In genomic region chr6:119489765-119490164, GRCm38 (mm10) we compare ENCODE assay signal across 8 mouse cellular contexts. TPM values are rescaled to one million over a fixed set of nuclear protein-coding genes. Genes with fewer than 3 reads are reported as not detected.
A peak's percentile ranks its signal among the peaks of the same experiment; 100 is the strongest.
DNase-seq lines count a peak whose midpoint lies in the region; ATAC-seq and TF ChIP-seq lines count a peak whose summit lies in the region.

No protein-coding gene starts in this region.

- TF ChIP-seq CTCF in thymus, adult 2 months (IDR thresholded peaks at IDR 0.05; ENCODE audit: borderline replicate concordance, control insufficient read depth, extremely low read depth, insufficient read depth, low read length, poor library complexity): no peak
- peak; percentile 89 for TF ChIP-seq CTCF in midbrain, postnatal 0 days (IDR thresholded peaks at IDR 0.05)

- no peaks in the 10 kb centered on the region for H3K36me3 ChIP-seq in thymus, adult 2 months (ENCODE audit: control insufficient read depth, insufficient read depth, low read length)
- no peaks in the 10 kb centered on the region for H3K36me3 ChIP-seq in forebrain, embryonic 11.5 days (ENCODE audit: control insufficient read depth, insufficient read depth, low read length)
- 0 out of 2 replicates have a peak, but pooled peaks cover under 1% of the 10 kb centered on the region for H3K36me3 ChIP-seq in midbrain, postnatal 0 days (ENCODE audit: insufficient read depth, low read length)

- no peak overlapping the region for H3K27ac ChIP-seq in thymus, adult 2 months (ENCODE audit: control insufficient read depth, insufficient read depth, low read length)
- no peak overlapping the region for H3K27ac ChIP-seq in forebrain, embryonic 11.5 days (ENCODE audit: low read depth, low read length)
- H3K27ac ChIP-seq in midbrain, postnatal 0 days (ENCODE audit: low read depth, low read length): no peak overlapping the region

- TF ChIP-seq POLR2A in thymus, adult 2 months (IDR thresholded peaks at IDR 0.05; ENCODE audit: control insufficient read depth, extremely low read depth, insufficient read depth, low read length, poor library complexity): no peak

- H3K27me3 ChIP-seq in thymus, adult 2 months (ENCODE audit: control insufficient read depth, insufficient read depth, low read length): no peaks in the 10 kb centered on the region
- no peaks in the 10 kb centered on the region for H3K27me3 ChIP-seq in forebrain, embryonic 11.5 days (ENCODE audit: control insufficient read depth, insufficient read depth, low read length)
- H3K27me3 ChIP-seq in midbrain, postnatal 0 days (ENCODE audit: insufficient read depth, low read length): no peaks in the 10 kb centered on the region

- no peak overlapping the region for H3K4me2 ChIP-seq in forebrain, embryonic 11.5 days (ENCODE audit: low read depth, low read length, severe bottlenecking)
- peak overlapping the region; percentile 10; the same call in 1 of the 2 replicates for H3K4me2 ChIP-seq in midbrain, postnatal 0 days (ENCODE audit: low read depth, low read length, poor library complexity, severe bottlenecking)

- H3K4me3 ChIP-seq in thymus, adult 2 months (ENCODE audit: control insufficient read depth, insufficient read depth, low read length): no peak overlapping the region
- no peak overlapping the region for H3K4me3 ChIP-seq in forebrain, embryonic 11.5 days (ENCODE audit: low read depth, low read length)
- no peak overlapping the region for H3K4me3 ChIP-seq in midbrain, postnatal 0 days (ENCODE audit: low read depth, low read length)

- peaks cover 6% of the 10 kb centered on the region for H3K4me1 ChIP-seq in thymus, adult 2 months (replicated peaks; ENCODE audit: control insufficient read depth, insufficient read depth, low read length)
- H3K4me1 ChIP-seq in forebrain, embryonic 11.5 days (replicated peaks; ENCODE audit: control insufficient read depth, insufficient read depth, low read length): peaks cover 37% of the 10 kb centered on the region
- 0 out of 2 replicates have a peak, but pooled peaks cover 6% of the 10 kb centered on the region for H3K4me1 ChIP-seq in midbrain, postnatal 0 days (ENCODE audit: insufficient read depth, low read length)

- no peak for DNase-seq in frontal cortex, postnatal 25 days (ENCODE audit: low spot score in 2 of 2)
- peak; percentile 66 for DNase-seq in thymus, adult 2 months
- DNase-seq in thymus, adult 18-20 months: no peak
- DNase-seq in forebrain, embryonic 11.5 days (ENCODE audit: low spot score): peak; percentile 86
- peak; percentile 53 for DNase-seq in kidney, postnatal 14 days
- peak; percentile 85 for DNase-seq in midbrain, postnatal 0 days (ENCODE audit: low spot score)

- H3K9ac ChIP-seq in forebrain, embryonic 11.5 days (ENCODE audit: low read length): no peak overlapping the region
- H3K9ac ChIP-seq in midbrain, postnatal 0 days (replicated peaks; ENCODE audit: low read length, poor library complexity, severe bottlenecking): no peak overlapping the region

- 0 out of 2 replicates have a peak, but pooled peaks have one; percentile 42 for ATAC-seq in frontal cortex, adult (ENCODE audit: low TSS enrichment)
- no peak for ATAC-seq in forebrain, embryonic 11.5 days (replicated peaks; ENCODE audit: low FRiP score)
- ATAC-seq in midbrain, postnatal 0 days (ENCODE audit: low FRiP score): no peak
- no peak for ATAC-seq in monocyte, adult 5-6 weeks (replicated peaks; ENCODE audit: insufficient number of reproducible peaks, low FRiP score, low TSS enrichment, poor library complexity, severe bottlenecking)

- WGBS in thymus, adult 2 months: 17% methylated on average over 5 of the region's 5 CpGs
- 7% methylated on average over 5 of the region's 5 CpGs for WGBS in forebrain, embryonic 11.5 days
- WGBS in midbrain, postnatal 0 days: 3% methylated on average over 5 of the region's 5 CpGs

- no peaks in the 10 kb centered on the region for H3K9me3 ChIP-seq in forebrain, embryonic 11.5 days (ENCODE audit: control insufficient read depth, low read length)
- H3K9me3 ChIP-seq in midbrain, postnatal 0 days (ENCODE audit: low read length): no peaks in the 10 kb centered on the region

RNA-seq across cellular contexts. Expression of gene Fbxl14, which starts 10.3 kb away (rescaled TPM):
- 355 and 394 TPM in 2 replicates for polyA plus RNA-seq in thymus, adult 2 months (2012; rRNA removed)
- polyA plus RNA-seq in forebrain, embryonic 11.5 days (2014; fragmentation: Nextera tagmentation; extraction: Ambion mirVana): 5.6 and 6.3 TPM in 2 replicates
- total RNA-seq in midbrain, postnatal 0 days (2014; rRNA removed): 45.9 and 48.2 TPM in 2 replicates
- polyA plus RNA-seq in midbrain, postnatal 0 days (2015; fragmentation: Nextera tagmentation; extraction: Ambion mirVana): 1.7 TPM in 2 replicates
- 36.9 to 41.1 TPM (median 37.0 TPM) in 3 replicates for total RNA-seq in monocyte, adult 5-6 weeks (2017)

RNA-seq across cellular contexts. Expression of gene Wnt5b, which starts 54.4 kb away (rescaled TPM):
- 6.5 and 8.1 TPM in 2 replicates for polyA plus RNA-seq in thymus, adult 2 months (2012; rRNA removed)
- 14.5 and 16.1 TPM in 2 replicates for polyA plus RNA-seq in forebrain, embryonic 11.5 days (2014; fragmentation: Nextera tagmentation; extraction: Ambion mirVana)
- total RNA-seq in midbrain, postnatal 0 days (2014; rRNA removed): 2.1 and 4.4 TPM in 2 replicates
- polyA plus RNA-seq in midbrain, postnatal 0 days (2015; fragmentation: Nextera tagmentation; extraction: Ambion mirVana): 0.99 and 1.6 TPM in 2 replicates
- 0.48 TPM in 1 of 3 replicates, not detected in the others for total RNA-seq in monocyte, adult 5-6 weeks (2017)

Comparison
In these comparisons a context has a peak if more than half of its experiments do, and no peak if none do; other contexts are left out.
1. DNase-seq: peak in thymus, adult 2 months (single experiment), forebrain, embryonic 11.5 days (single experiment), kidney, postnatal 14 days (single experiment) and midbrain, postnatal 0 days (single experiment); none in frontal cortex, postnatal 25 days (0 of 2) and thymus, adult 18-20 months (0 of 2).
2. RNA of gene Fbxl14, which starts 10.3 kb away (polyA plus RNA-seq): 355 to 394 TPM in thymus, adult 2 months; 5.6 to 6.3 TPM in forebrain, embryonic 11.5 days and 1.7 TPM in midbrain, postnatal 0 days; every median in the first group is over 10 times any median in the second.